Mouse (Mus musculus): ENCODE measurements around the gene Poc5.
A peak's percentile ranks its signal among the peaks of the same experiment; 100 is the strongest.

The Poc5 gene

DNA sequence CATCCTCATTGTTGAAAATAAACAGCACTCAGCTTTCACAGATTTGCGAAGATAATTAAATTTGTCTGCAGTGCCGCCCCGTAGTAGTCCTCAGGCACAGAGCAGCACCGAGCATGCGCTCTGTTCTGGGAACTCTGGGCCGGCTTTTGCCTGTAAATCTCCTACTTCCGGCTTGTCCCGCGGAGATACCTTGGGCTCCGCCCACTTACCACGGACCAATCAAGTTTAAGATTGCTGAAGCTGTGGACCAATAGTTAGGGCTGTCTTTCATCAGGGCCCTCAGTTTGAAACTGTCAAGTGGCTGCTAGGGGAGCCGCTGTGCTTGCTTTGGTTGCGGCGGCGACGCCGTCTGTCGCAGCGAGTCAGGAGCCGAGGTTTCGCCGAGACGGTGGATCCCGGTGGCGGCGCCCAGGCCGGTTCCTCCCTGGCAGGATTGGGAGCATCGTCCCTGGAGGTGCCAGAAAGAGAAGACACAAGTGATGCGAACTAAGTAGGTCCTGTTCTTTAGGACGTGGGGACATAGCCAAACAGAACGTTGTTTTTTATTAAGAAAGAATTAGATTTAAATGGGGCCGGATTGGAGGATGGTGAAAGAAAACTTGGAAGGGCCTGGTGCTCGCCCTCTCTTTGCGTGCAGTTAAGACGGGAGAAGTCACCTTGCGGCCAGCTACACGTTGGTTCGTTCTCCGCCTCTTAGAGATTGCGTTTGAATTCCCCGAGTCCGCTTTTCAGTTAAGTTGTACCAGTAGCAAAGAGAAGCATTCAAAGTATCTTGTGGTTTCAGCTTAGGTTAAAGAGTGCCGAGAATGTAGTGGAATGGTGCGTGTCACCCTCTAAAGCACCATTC lies at the start of gene Poc5:
TSS of gene Poc5 (plus strand) at position 253 of the 847 bp plus-strand sequence.
- peak; percentile 98 for DNase-seq (ENCODE audit: low read depth)

DNA sequence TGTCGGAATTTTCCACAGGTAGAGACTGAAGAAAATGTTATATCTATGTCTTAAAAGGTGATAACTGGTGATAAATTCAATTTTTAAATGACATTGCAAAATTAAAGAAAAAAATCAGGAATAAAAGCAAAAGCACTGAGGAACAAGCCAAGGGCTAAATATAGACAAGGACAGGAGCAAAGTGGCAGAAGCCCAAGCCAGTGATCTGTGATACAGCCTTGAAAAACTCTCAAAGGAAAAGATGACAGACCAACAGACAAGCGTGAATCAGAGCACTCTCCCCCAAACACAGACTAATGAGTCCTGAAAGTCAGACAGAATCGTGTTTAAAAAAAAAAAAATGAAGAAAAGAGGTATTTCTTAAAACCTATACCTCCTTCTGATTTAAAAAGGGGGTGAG lies 46.6 kb upstream of the Poc5 start:
- DNase-seq (ENCODE audit: low read depth) = no peak

DNA sequence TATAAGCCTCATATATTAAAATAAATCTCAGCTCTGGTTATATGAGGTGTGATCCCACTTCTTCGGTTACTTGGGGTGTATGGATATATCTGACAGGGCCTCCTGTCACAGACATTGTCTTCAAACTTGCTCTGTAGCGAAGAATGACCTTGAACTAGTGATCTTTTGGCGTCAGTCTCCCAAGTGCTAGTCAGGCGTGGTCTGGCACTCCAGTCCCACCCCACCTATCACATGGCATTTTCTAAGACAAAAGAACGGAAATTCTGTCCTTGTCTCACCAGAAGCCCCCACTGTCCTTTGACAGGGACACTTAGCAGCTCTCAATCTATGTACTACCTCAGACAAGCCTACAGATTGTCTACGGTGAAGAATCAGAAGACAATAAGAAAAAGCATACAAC lies 43.3 kb upstream of the Poc5 start:
- no peak for DNase-seq (ENCODE audit: low read depth)

DNA sequence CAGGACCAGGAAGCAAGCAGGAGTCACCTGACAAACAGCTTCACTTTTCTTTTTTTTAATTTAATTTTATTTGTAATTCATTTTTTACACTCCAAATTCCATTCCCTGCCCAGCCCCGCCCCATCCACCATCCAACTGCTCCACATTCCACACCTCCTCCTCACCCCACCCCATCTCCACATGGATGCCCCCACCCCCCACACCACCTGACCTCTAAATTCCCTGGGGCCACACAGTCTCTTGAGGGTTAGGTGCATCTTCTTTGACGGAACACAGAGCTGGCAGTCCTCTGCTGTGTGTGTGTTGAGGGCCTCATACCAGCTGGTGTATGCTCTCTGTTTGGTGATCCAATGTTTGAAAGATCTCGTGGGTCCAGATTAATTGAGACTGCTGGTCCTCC lies 41.5 kb upstream of the Poc5 start:
- no peak for DNase-seq (ENCODE audit: low read depth)

DNA sequence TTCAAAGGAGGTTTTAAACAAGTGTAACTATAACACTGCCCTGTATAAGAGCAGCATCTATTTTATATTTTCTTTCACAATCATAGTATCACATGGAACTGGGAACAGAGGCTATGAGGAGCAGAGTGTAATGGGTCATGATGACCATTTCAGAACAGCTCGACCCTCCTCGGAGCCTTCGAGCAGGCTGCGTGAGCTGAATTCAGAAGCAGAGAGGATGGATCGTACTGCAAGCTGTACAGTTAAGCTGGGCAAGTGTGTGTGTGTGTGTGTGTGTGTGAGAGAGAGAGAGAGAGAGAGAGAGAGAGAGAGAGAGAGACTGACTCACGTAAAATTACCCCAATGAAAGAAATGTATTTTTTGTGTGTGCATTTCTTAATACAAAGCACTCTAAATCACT lies 37.9 kb upstream of the Poc5 start:
- no peak for DNase-seq (ENCODE audit: low read depth)

DNA sequence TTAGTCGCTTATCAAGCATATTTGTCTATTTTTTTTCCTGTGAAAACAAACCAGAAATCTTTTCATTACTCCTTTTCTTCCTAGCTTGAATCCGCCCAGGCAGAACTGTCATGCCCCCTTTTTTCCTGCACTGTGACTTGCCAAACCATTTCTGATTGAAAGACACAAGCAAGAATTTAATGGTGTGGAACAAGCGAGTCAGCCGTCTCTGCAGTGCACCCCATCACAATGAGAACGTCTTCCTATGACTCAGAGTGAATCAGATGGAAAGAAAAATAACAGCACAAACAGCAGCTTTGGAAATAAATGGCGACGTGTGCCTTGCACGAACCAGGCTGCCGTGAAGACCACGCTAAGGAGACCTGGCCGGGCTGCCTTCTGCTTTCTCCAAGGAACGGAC lies 36.8 kb upstream of the Poc5 start:
- no peak for DNase-seq (ENCODE audit: low read depth)

DNA sequence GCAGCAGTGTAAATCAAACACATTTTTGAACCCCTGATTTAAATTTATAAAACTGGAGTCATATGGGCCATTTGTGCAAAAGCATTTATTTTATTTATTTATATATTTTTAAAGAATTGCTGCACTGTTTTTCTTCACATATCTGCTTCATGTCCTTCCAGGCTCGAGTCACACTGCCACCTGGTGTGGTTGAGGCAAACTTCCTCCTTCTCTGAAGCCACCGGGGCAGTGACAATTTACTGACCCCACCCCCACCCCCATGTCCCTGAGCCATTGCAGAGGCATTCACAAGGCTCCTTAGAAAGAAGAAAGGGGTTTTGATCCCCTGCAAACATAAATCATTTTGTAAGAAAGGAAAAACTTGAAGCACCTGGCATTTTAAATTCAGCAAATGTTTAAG lies 12.6 kb upstream of the Poc5 start:
- DNase-seq (ENCODE audit: low read depth) = no peak

DNA sequence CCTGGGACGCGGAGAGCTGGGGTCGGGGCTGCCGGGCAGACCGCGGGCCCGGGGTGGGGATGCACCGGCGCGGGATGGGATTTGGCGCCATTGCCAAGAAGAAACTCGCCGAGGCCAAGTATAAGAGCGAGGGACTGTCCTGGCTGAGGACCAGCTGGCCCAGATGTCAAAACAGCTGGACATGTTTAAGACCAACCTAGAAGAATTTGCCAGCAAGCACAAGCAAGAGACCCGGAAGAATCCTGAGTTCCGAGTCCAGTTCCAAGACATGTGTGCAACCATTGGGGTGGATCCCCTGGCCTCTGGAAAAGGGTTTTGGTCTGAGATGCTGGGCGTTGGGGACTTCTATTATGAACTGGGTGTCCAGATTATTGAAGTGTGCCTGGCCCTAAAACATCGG lies 11.2 kb upstream of the Poc5 start:
- DNase-seq (ENCODE audit: low read depth) = no peak

DNA sequence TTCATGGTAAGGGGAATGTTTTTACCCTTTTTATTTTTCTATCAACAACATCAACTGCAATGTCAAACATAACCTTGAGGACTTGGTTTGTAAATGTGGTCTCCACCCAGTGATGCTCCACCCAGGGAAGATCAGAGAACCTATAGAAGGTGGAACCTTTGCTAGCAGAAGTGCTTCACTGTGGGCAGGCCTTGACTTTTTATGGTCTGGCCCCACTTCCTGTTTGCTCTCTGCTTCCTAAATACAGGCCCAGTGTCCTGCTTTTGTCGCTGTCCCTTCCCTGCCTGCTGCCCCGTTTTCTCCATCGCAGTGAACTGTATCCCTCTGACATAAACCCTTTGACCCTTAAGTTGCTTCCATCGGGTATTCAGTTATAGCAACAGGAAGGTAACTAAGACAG lies 10.2 kb upstream of the Poc5 start:
- no peak for DNase-seq (ENCODE audit: low read depth)

DNA sequence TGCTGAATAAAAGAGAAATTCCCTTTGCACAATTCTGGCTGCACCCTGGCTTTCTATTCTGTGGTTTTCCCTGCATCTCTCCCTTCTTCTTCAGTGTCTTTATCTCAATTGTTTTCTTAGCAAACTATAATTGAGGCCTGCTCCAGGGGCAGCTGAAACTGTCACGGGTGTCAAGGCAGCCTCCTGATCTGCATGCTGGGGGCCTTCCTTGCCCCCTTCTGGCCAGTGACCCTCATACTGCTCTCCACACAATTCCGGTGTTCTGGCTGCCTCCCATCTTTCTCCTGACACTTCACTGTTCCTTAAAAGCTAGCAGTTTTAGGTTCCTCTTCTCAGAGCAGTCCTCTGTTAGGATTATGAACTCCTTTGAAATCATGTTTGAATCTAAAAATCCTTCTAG lies 1.2 kb downstream of the Poc5 start:
- no peak for DNase-seq (ENCODE audit: low read depth)

DNA sequence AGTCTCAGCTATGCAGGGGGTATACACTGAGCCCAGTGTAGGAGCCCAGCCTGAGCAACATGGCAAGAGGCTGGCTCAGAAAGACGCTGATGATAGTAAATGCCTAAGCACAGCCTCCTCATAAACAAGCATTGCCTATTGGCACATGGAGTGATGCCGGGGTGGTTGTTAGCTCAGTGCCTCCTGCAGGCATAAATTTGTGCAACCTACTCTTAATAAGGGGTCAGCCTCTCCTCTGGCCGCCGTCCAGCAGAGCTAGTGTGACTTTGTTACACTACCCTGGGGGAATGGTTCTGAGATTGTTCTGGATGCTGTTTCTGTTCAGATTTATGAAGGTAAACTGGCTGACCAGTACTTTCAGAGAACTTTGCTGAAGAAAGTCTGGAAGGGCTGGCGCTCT lies 13.2 kb downstream of the Poc5 start:
- DNase-seq (ENCODE audit: low read depth) = no peak

DNA sequence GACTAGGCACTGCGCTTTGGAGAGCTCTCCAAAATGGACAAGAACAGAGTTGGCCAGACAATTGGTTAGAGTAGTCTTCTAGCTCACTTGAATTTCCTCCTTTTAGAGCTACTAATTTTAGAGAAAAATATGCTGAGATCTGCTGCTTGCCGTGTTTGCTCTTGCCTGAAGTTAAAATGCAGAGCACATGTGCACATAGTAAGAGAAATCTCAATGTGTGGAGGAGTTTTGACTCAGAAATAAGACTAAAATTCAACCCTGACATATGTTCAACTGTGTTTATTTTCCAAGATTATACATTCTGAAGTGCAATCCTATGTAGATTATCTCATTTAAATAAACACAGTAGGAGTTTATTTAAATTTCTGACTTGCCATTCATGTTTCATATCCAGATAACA lies 17.4 kb downstream of the Poc5 start:
- DNase-seq (ENCODE audit: low read depth) = no peak

DNA sequence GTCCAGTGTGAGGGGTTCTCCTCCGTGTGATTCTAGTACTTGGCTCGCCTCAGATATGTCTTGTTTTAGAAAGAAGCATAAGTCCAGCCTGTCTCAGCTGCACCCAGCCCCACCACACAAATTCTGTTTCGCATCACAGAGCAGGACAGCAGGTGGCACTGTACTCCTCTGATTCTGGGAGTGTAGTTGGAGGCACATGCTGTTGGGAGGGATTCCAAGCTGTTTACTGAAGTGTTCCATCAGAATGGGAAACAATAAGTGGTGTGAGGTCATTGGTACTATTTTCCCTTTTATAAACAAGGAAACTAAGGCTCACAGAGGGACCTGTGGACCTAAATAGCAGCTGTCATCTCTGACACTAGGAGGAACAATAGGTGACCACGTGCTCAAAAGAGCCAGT lies 18.9 kb downstream of the Poc5 start:
- DNase-seq (ENCODE audit: low read depth) = no peak

DNA sequence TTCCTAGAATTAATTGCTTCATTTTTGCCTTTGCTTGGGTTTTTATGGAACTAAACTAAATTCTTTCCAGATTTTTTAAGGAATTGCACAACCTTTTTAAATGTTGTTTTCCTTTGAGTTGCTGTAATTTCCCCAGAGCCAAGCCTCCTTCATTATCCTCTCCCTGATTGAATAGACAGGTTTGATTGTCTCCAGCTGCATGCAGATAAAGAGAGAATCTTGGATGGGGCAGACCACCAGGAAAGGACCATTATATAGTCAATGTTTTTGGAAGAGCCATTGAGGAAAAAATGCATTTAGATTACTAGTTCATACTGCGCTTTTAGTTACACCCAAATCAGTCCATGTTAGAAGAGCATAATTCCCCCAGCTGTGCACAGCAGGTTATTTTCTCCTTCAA lies 20.7 kb downstream of the Poc5 start:
- no peak for DNase-seq (ENCODE audit: low read depth)

DNA sequence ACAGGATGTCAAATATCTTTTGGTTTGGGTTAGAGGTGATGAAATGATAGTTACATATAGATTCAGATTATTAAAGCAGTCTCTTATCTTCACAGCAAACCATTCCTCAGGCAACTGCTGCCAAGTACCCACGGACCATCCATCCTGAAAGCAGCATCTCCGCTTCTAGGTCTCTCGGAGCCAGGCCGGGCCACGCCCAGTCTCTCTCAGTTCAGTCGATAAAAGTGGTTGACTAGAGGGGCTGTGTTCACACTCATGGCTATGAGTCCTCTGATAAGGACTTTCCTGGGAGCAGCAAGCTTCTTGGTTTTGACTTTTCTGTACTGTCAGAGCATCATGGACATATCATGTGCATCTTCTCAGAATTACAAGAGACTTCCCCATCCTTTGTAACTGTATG lies 26.3 kb downstream of the Poc5 start:
- no peak for DNase-seq (ENCODE audit: low read depth)

DNA sequence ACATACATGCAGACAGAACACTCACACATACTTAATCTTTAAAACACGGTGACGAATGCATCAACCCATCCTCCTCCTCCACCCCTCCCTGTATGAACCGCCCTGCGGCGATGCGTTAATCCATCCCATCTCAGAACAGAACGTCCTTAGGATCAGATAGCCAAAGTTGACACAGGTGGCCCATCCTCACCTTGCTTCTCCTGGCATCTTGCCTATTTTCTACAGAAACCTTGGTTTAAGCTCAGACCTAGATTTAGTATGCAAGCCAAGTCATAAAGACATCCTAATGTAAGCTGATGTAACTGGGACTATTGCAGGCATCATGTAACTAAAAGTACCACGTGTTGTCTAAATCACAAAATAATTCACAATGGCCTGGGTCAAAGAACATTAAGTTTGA lies 28.3 kb downstream of the Poc5 start:
- no peak for DNase-seq (ENCODE audit: low read depth)

DNA sequence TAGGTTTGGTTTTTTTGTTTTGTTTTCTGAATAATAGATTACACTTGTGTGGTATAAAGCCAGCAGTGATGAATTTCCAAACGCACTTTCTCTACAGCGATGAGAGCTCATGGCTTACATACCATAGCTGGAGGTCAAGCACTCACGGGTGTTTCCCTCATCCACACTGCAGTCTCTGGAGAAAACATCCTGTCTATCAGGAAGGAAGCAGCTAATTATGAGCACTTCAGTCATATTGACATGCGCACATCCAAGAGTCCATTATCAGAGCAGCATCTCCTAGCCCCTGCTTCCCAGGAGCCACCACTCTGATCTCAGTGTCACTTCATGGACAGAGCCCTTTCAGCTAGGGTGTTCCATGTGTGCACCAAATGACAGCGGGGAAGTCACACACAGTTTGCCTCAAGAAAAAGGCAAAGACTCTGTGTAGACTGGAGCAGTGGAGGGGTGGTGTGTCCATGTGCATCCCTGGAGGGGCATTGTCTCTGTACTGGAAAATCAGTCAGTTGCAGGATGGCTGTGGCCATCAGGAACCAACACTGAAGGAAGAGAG lies 29.2 kb downstream of the Poc5 start:
- no peak for DNase-seq (ENCODE audit: low read depth)

DNA sequence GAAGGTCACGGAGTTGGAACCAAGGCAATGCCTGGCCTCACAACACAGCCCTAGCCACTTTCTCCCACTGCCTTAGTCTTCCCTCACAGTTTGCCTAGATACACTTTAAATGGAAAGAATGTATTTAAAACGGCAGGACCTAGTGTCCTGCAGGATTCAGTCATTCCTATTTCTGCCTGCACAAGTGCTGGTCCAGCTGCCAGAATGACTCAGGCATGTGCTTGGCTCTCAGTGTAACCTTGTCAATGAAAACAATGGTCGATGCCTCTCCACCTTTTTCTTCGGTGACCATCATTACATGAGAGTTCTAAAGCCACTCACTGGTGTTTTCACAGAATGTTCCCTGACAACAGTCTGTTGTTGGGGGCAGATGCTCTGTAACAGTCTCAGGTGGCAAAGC lies 30.4 kb downstream of the Poc5 start:
- no peak for DNase-seq (ENCODE audit: low read depth)

DNA sequence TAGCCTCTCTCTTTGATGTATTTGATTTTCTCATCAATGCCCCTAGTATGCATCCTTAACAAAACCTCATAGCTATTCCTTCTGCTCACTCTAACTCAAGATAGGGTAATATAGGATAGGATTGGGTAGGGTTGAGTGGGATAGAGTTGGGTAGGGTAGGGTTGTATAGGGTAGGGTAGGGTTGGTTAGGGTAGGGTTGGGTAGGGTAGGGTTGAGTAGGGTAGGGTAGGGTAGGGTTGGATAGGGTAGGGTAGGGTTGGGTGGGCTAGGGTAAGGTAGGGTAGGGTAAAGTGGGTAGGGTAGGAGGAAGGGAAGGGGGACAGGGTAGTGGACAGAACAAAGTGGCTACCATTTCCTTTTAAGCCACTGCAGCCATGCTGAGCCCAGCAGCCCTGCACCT lies 33.1 kb downstream of the Poc5 start:
- DNase-seq (ENCODE audit: low read depth) = no peak

DNA sequence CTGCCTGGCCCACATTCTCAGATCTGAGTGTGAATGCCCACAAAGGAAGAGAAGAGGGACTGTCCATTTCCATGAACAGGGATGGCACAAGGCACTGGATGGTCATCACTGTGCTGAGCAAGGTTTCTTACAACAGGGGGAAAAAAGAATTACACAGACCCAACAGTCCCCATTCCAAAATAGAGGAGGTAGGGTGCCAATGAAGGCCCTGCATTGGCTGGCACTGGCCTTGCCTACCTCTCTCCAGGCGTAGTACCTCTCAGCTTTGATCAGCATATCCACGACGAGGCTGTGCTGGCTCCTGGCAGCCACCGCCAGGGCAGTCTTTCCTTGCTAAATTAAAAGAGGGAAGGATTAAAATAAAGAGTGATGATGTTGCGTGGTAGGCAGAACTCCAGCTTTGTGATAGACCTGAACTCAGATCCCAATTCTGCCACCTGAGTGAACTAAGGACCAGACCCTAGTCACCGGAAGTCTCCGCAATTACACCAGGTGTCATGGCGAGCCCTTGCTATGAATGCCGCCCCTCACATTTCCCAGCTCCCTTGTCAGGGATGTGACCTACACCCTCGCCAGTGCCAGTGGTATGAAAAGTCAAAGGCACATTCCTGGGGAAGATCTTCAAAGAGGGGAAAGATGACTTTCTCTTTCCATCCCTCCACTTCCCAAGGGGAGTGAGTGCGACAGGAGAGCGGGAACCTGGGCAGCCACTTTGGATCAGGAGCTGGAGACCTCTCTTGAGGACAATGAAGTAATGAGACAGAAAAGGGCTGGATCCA lies 36.6 kb downstream of the Poc5 start:
- DNase-seq (ENCODE audit: low read depth) = no peak

DNA sequence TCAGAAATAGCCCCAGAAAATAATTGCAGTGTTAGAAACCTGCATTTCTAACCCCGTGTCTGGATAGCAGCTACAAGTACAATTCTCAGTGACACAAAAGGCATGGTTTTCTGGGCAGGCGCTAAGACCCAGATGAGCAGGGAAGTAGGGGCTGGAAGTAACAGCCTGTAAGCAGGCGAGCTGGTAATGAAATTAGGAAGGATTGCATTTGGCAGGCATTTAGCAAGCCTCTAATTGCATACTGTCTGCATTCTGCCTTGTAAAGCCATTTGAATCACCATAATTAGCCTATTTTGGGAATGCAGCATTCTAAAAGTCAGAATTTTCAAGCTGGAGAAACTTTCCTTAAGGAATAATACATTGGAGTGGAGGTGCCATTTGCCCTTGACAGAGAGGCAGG lies 38.0 kb downstream of the Poc5 start:
- DNase-seq (ENCODE audit: low read depth) = no peak

DNA sequence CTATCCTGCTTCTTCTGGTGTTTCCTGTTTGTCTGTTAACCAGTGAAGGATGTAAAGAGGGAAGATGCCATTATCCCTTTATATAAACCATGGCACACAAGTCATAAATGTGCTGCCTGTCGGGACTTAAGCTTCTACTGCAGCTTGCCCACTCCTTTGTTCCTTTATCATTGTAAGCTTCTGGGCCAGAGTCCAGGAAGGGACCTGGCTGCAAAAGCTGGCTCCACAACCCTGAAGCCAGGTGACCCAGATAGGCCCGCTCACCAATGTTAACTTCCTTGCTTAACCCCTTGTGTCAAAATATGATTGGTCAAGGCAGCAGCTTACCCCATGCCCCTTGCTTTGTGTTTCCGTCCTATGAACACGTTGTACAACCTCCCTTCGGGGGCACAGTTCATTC lies 40.4 kb downstream of the Poc5 start:
- DNase-seq (ENCODE audit: low read depth) = no peak

DNA sequence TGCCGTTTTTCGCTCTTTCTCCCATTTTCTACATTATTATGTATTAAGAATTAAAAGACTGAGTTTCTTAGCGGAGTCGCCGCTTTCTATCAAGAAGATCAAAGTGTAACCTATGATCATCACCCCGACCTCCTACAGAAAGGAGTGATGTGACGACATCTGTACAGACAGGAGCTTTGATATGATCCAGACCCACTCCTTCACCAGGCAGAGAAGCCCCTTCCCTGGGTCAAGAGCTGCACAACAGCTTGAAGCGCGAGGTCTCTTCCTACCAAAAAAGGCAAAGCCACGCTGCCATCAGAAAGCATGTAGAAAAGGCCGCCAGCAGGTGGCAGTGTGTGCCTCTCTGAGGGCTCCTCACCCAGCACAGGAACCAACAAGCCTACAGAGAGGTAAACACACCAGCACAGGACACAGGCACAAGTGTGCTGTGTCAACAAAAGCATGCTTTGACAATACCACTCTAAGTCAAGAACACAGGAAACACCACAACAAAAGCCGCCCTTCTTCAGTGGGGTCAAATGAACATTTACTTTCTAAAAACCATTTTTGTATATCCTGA lies 43.6 kb downstream of the Poc5 start:
- DNase-seq (ENCODE audit: low read depth) = peak; percentile 72
